Mouse (Mus musculus): ENCODE data around the gene Maml2.

DNA sequence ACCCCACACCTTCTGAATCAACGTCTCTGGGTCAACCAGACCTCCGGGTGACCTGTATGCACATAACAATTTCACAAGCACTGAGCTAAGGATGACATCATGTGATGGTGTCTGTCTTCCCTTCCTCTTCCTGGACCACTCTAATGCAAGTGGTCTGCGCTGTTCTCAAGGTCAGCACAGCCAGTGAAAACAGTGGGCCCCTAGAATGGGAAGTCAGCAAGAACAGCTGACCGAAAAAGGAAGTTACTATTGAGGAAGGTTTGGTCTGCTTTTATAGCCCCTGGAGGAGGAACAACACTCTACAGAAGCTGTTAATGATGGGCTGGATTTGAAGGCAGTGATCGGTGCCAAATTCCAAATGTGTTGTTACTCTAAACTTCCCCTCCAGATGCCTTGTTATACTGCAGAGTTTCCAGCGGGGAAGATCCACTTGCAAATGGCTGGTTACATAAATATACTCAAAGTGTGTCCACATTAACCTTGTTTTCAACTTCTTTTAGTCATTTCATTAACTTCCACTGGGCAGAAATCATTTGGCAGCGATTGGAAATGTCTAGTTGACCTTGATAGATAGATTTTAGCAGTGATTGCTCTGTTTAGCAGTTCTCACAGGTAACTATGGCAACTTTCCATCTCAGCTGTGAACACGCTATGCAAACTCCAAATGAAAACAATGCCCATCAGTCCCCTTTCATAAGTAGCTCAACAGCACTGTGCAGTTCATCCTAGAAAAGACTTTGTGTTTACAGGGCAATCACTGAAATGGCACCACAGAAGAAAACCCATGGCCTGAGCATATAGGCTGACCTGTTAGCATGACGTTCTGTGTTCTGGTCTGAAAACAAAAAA is 289.6 kb downstream of the Maml2 start:
- TF ChIP-seq CHD2 (IDR thresholded peaks at IDR 0.05; ENCODE audit: low read depth, low read length), result no peak
- no peak for TF ChIP-seq MAFK (IDR thresholded peaks at IDR 0.05; ENCODE audit: insufficient read depth, low read depth, low read length)
- TF ChIP-seq ZNF384 (IDR thresholded peaks at IDR 0.05; ENCODE audit: low read depth, low read length), result no peak
- TF ChIP-seq ZC3H11A (IDR thresholded peaks at IDR 0.05; ENCODE audit: borderline replicate concordance, low read depth, low read length), result no peak
- no peak for TF ChIP-seq HCFC1 (IDR thresholded peaks at IDR 0.05; ENCODE audit: borderline replicate concordance, insufficient read depth, low read length)
